Mouse (Mus musculus): ENCODE measurements around the gene Klhl29.

Gene Klhl29

DNA sequence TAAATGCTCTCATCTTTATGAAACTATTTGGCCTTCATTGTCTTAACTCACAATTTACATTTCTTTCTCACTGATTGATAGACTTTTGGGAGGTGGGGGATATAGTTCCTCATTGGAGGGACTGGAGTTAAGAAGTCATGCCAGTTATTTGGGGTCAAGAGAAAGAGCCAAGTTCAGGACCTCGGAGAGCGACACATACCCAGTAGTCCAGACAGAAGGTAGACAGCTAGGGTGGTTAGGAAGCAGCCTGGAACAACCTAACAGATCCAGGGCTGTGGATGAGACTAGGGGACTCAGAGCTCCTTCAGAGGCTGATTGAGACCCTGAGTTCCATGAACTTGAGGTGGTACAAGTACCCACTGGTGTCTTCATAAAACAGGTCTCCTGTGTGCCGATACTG, 264.1 kb downstream of the Klhl29 start:
- no peak for DNase-seq

DNA sequence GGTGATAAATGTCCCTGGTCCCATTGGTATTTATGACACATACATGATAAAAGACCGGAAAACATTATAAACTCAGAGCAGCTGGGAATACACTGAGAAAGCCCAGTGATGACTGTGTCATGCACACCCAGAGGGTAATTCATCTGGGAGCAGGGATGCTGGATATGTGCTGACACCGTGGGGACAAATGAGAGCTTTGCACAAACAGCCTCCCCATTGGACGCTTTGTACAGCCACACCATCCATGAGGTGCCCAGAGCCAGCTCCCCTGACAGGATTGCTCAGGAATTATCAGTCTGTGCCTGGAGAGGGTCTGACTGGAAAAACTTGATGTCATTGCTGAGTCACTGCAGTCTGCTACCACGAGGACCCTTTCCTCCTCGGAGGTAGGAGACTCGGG, 266.9 kb downstream of the Klhl29 start:
- DNase-seq, result no peak

DNA sequence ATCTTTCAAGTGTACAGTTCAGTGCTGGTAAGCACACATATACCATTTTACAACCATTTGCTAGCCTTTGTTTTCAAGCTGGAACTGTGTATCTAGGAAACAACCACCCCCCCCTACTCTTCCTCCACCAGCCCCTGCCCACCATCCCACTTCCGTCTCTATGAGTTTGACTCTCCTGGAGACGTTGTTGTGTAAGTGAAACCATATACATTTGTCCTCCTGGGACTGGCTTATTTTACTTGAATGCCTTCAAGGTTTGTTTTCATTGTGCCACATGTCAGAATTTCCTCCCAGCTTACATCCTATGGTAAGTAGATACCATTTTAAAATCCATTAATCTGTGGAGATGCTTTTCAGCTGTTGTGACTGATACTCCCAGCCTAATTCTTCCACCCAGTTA, 267.7 kb downstream of the Klhl29 start:
- no peak for DNase-seq

DNA sequence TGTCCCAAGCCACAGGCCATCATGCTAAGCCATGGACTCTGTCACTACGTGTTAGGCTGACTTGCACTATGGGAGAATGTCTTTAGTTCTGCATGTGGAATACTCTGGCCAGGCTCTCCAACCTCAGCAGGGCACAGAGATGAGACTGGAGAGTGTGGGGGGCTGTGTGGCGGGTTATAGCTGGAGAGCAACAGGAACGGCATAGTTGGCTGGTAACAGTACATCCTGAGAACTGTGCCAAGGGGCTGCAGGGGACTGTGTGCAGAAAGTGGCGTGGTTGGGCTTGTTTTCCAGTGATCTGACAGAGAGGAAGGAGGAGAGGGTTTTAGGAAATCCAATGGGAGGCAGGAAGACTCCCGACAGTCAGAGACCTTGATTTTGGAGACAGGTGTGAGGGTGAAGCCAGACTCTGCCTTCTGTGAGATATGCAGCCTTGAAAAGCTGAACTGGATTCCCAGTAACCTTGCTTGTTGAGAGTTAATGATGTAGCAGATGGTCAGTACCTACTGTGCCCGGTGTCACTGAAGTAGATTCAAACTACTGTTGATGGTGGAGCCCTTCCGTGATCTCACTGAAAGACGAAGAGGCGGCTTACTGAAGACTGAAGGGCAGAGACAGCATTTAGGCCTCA, 270.9 kb downstream of the Klhl29 start:
- DNase-seq, result no peak

DNA sequence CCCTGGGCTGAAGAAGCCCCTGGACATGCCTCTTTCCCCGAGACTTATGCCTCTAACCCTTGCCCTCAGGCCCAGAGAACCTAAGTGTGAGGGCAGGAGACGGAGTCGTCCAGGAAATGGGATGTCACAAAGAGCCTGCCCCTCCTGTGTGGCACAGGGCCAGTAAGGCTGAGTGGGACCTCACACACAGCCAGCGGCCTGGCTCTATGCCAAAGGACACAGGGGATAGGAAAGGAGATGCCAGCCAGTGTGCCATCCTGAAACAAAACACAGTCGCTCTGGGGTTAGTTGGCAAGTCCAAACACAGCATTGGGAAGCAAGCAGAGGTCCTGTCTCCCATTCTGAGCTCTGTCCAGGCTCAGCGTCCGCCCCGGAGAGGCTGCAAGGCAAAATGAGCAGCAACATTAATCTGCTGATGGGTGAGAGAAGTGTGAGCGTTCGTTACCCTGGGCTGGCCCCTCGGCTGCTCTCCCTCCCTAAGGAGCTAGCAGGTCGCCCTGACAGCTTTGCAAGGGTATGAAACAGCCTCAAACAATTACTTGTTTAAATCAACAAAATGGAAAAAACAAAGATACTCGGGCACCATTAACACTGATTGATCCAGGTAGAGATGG, 274.0 kb downstream of the Klhl29 start:
- DNase-seq, result peak; percentile 8

DNA sequence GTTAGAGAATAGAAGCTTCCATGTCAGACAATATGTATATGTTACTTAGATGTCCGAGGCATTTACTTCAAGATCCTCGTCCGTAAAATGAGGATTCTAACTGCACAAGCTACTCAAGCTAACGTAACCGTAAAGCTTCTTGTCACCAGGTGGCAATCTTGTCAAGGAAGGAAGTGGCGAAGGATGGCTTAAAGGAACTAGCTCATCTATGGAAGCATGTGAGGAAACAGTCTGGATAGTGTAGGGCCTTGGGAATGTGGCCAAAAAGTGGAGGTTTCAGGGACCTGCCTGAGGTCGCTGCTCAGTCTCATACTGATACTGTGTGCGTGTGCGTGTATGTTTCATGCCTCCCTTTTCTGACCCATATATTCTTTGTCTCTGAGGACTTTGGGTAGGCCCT, 275.9 kb downstream of the Klhl29 start:
- no peak for DNase-seq

DNA sequence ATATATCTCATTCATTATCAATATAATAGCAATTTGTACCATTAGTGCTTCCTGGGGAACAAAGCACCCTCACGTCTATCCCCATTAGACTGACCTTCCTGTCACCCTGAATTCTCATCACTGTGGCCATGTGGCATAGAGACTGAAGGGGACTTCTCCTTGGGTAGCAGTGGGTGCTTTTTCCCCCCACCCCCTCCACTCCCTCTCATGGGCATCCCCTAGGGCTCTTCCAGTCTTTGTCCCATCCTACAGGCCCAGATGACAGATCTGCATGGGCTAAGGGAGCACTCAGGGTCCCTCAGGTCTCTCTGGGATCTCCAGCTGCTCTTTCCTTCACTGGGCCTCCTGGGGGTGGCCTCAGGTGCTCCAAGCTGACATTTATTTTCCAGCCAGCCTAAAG, 286.8 kb downstream of the Klhl29 start:
- no peak for DNase-seq

DNA sequence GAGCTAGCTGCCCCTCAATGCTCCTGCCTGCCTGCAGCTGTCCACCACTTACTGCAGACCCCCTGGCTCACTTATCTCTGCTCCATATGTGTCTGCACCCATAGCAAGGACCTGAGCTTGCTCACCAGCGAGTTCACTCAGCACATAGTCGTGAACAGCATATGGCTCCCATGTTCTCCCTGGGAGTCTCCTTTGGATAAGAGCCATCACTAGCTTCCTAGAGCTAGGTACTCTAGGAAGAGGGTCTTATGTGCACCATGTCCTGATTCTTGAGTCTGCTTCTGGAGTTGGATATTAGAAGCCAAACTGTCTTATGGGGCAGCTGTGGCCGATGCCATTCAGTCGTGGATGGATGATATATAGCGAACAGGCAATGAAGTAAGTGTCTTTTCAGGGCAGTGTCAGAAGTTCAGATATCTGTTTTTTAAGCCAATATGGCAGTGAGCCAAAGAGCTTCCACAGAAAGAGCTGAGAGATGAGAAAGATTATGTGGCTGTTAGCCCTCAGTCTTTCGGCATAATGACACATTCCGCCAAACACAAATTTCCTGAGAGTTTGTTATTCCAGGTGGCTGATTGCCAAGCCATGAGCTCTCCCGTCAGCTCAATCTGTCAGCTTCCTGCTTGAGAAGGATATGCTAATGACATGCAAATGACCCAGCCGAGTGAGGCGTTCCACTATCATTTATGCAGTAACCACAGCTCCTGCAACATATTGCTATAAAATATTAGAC, 287.5 kb downstream of the Klhl29 start:
- DNase-seq, result peak; percentile 36

DNA sequence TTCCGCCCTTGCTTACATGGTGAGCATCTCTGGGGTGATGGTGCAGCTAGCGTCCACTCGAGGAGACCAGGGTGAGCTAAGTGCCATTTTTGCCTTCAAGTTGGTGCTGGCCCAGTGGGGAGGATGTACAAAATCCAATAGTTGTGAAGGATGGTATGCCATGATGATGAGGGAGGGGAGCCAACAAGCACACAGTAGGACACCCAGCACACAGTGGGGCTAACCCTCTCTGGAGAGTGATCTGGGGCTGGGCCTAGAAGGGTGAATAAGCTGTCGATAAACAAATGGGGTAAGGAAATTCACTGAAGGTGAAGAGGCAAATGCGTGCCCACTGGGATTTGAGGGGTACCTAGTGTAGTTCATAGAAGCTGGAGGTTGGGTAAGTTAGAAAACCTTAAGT, 290.8 kb downstream of the Klhl29 start:
- no peak for DNase-seq

DNA sequence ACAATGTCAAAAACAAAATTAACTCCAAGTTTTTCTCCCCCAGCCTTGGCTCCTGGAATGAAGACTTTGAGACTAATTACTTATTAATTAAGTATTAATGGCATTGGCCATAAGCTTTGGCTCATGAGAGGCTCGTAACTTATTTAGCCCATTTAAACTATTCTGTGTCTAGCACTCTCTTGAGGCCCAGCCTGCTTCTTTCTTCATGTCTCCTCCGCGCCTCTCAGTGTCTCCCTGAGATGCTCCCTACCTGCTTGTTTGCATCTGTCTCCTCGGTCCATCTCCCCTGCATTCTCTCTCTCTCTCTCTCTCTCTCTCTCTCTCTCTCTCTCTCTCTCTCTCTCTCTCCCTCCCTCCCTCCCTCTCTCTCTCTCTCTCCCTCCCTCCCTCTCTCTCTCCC, 294.0 kb downstream of the Klhl29 start:
- no peak for DNase-seq

DNA sequence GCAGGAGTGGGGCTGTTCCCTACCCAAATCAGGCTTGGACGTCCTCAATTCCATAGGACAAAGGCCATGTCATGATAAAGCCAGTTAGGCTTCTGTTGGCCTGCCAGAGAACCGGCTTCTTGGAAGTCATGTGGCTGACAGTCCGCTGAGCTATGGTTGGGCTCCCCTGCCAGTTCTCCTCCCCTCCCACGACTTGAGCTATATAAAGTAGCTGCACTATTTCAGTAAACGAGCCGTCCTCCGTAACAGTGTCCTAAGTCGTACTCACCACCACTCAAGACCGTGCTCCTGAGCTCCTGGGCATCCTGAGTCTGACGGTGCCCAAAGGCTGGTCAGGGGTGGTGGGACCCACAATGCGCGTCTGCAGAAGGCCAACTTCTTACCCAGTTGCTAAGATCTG, 302.3 kb downstream of the Klhl29 start:
- DNase-seq, result no peak

DNA sequence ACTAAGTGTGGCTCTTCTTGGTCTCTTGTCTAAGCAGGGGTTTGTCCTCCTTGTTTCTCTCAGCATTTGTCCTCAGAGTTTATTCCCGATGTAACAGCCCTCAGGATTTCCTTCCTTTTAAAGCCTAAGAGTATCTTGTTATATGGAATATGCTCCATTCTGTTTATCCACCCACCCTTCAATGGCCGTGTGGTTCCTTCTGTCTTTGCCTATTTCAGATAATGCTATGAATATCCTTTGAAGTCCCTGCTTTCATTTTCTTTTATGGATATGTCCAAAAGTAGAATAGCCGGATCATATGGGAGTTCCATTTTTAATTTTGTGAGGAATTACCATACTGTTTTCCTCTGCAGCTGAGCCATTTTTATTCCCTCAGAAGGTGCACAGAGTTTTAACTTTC, 305.4 kb downstream of the Klhl29 start:
- DNase-seq, result no peak

DNA sequence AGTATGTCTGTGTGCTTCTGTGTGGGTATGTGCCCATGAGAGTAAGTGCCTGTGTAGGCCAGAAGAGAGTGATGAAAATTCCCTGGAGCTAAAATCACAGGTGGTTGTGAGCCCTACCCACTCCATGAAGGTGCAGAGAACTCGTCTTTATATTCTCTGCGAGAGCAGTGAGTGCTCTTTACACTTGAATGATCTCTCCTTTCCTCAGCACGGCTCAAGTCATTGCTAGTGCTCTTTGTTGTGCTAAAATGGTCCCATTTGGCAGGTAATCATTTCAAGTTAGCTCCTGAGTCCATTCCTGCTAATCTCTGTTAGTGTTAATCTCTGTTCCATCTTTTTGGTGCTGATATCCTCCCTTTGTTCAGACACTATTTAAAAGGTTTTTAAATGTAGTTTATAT, 307.9 kb downstream of the Klhl29 start:
- DNase-seq, result no peak

DNA sequence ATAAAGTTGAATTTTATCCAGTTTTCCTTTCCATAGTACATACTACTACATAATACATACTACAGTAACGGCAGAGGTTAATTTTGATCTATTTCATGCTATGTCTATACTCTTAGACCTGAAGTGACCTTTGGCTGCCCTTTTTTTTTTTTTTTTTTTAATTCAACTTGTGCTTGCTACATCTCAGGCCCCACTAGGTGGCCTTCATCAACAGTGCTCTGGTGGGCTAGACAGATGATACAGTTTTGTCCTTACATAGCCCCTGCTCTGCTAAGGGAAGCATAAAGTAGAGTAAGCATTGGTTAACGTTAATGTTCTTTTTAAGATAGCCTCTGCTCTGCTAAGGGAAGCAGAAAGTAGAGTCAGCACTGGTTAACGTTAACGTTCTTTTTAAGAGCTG, 327.4 kb downstream of the Klhl29 start:
- DNase-seq, result no peak

DNA sequence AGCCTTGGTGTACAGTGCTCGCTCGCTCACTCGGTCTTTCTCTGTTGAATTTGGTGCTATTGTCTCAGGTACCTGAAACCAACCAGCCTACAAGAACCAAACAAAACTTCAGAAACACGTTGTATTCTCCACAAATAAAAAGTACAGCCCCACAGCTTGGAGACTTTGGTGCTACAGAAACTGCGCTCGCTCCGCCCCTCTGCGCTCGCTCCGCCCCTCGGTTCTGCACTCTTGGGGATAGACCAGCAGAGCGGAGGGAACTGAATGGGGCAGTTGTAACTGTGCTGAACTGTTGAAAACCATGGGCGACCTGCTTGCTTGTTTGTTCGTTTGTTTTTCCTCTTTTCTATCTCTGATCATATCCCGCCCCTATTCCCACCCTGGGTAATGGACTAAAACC, 331.3 kb downstream of the Klhl29 start:
- DNase-seq, result no peak

DNA sequence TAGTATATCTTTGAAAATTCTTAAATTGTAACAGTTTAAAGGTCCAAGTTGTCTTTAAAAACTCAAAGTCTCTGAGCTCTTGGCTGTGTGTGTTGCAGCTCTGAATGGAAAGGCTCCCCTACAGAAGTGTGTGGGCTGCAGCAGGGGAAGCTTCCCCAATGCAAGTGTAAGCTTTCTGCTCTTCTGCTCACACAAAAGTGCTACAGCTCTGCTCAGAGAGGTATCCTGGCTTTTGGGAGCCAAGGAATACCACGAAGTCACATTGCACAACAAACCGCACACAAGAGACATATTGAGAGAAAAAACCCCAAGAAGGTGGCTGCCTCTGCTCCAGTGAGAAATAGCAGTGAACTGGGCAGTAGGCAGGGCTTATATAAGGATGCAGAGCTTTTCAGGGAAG, 337.5 kb downstream of the Klhl29 start:
- DNase-seq, result no peak

DNA sequence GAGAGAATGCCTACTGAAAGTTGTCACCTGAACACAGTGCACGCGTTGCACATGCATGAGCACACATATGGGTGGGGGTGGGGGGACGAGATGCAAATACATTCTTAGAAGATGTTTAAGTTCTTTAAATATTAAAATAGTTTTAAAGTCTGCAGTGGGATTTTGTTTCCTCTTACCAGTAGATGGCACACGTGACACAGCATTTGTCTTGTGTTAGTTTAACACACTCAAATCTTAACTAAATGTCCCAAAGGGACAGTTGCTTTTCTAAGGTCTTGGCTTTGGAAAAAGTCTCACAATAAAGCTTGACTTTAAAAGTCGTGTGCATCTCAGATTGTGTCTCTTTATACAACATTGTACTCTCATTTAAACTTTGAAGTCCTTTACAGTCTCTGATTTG, 346.4 kb downstream of the Klhl29 start:
- no peak for DNase-seq

Measured in kidney, adult 11 months (tissue).